Mouse (Mus musculus) frontal cortex, postnatal 14 days (tissue): ENCODE data around the gene Olfr1219.

Experiments
- DNase-seq, 2 experiments: peaks; one replicate each; pipeline ENCODE4 v3.0.0; 2022; ENCODE audit warnings: low spot score in 2 of 2

Olfr1219 gene

DNA sequence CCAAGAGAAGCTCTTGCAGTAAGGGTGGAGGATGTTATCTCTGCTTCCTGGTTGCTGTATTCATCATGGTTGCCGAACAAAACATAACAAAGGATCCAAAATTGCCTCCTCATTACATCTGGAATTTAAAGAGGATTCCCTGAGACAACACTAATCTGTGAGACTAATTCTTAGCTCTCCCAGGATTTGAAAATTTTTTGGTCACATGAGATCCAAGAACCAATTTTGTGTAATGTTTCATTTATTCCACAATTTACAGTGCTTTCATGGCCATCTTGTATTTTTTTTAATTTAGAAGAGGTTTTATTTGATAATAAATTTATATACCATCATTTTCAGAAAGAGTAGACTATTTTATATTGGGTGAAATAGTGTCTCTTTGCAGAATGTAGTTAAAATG is at the start of gene Olfr1219:
TSS of gene Olfr1219 (minus strand) at position 101 of the 400 bp plus-strand sequence.
- DNase-seq, result no peak

DNA sequence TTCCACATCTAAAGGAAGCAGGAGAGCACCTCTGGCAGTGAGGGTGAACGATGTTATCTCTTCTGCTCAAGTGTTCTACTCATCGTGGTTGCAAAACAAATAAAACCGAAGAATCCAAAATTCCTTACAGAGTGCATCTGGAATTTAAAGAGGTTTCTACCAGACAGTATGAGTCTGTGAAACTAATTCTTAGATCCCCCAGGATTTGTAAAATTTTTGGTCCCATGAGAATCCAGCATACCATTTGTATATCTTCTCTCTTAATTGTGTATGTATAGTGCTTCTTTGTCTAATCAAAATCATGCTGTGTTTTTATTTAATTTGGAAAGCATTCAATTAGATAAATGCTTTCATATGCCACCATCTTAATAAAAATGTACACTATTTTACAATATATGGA is 49.6 kb upstream of the Olfr1219 start, which contains the start of gene Olfr1222:
TSS of gene Olfr1222 (minus strand) at position 101 of the 400 bp plus-strand sequence.
- DNase-seq, result no peak

DNA sequence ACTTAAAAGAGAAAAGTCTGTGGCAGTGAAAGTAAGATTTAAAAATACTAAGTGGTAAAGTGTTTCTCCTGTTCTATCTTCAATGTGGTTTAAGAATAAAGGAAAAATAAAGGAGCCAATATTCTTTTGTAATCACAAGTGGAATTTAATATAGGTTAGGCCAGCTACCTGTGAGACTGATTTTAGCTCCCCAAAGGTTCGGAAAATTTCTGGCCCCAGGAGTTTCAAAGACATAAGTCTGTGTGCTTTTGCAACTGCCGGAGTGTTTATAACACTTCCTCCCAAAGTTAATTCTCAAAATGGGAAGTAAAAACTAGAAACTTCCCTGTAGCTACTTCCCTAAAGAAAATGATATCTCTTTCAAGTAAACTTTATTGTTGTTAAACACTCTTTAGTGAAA is 33.9 kb upstream of the Olfr1219 start, which contains the start of gene Olfr1221:
TSS of gene Olfr1221 (minus strand) at position 101 of the 400 bp plus-strand sequence.
- no peak for DNase-seq

DNA sequence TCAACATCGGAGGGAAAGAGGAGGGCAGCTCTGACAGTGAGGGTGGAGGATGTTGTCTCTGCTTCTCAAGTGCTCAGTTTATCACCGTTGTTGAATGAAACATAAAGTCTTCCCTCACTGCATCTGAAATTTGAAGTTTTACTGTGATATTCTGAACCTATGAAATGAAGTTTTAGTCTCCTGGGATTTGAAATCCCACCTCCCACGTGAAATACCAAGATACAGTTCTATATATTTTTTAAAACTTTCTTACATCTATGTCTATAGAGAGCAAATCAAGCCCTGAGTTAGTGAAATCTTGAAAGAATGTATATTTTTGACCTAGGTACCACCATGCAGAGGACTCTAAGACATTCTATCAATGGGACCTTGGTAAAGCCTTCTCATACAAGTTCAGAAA is 23.4 kb upstream of the Olfr1219 start, which contains the start of gene Olfr1220:
TSS of gene Olfr1220 (minus strand) at position 101 of the 400 bp plus-strand sequence.
- no peak for DNase-seq

DNA sequence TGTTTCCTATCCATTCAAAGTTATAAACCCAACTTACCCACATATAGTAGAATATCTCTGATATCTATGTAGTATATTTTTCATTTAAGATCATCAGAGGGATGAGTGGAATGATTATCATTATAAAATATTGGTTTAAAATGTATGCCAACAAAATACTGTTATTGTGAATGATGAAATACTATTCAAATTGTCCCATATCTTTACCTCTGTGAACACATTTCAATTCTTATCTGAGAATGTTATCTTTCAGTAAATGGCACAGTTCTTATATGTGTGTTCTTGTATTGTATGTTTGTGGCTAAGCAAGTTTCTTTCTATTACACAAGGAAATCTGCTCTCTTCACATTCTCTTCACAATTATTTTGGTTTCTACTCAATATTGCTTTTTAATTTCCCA is 22.3 kb upstream of the Olfr1219 start:
- no peak for DNase-seq

DNA sequence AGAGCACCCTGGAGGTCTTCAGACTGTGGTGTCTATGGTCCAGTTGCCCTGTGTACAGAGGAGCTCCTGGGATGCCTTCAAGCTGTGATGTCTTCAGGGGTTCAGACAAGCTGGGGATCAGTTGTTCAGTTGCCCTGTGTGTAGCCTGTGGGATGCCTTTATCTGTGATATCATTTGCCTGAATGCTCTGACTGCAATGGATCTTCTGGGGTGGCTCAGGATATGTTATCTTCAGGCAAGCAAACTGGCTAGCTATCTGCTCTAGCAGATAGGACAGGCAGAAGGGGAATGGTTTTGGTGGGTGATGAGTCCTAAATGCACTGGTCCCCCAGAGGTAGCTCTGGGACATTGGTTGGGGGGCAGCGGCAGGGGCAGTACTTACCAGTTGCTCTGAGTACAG is 10.5 kb upstream of the Olfr1219 start:
- DNase-seq, result no peak

DNA sequence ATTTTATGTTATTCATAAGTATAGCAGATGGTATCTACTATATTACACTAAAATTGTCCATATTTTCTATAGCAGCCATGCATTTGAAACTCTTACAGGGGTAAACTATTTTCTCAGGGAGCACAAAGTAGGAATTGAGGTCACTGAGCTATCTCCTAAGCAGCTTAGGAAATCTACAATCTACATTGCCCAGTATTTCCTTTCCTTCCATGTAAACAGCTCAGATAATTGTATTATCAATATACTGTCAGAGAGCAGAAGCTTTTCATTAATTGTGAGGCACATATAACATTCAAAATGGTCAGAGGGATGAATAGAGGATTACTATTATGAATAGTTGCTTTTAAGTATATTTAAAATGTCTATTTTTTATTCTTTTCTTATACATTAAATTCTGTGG is 1.8 kb downstream of the Olfr1219 start:
- DNase-seq, result no peak

DNA sequence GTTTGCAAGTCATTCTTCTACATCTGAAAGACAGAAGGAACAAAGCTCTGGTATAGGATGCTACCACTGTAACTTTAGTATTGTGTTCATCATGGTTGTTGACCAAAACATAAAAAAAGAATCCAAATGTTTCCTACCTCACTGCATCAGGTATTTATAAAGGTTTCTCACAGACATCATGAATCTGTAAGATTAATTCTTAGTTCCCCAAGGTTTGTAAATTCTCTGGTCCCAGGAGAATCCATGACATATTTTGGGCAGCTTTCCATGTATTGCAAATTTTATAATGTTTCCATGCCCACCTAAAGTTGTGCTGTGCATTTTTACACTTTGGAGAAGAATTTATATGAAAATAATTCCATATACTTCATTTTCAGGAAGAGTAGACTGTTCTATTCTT is 22.2 kb downstream of the Olfr1219 start, which contains the start of gene Olfr1218:
TSS of gene Olfr1218 (minus strand) at position 101 of the 400 bp plus-strand sequence.
- no peak for DNase-seq

DNA sequence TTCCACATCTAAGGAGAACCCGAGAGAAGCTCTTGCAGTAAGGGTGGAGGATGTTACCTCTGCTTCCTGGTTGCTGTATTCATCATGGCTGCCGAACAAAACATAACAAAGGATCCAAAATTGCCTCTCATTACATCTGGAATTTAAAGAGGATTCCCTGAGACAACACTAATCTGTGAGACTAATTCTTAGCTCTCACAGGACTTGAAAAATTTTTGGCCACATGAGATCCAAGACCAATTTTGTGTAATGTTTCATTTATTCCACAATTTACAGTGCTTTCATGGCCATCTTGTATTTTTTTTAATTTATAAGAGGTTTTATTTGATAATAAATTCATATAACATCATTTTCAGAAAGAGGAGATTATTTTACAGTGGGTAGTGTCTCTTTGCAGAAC is 51.3 kb downstream of the Olfr1219 start, which contains the start of gene Olfr1217:
TSS of gene Olfr1217 (minus strand) at position 101 of the 400 bp plus-strand sequence.
- DNase-seq, result no peak
